Mouse (Mus musculus) retina, adult 2 months (tissue): ENCODE measurements around the gene Plxnb1.

Experiments used
- DNase-seq: peaks from one replicate; pipeline ENCODE4 v3.0.0-alpha.2; 2012; ENCODE audit warnings: low read depth, low spot score

Plxnb1 gene

GRCm38 (mm10) chr9:109095137-109095982 lies at the start of gene Plxnb1:
TSS of gene Plxnb1 (plus strand) at chr9:109095389.
- DNase-seq = no peak

DNA sequence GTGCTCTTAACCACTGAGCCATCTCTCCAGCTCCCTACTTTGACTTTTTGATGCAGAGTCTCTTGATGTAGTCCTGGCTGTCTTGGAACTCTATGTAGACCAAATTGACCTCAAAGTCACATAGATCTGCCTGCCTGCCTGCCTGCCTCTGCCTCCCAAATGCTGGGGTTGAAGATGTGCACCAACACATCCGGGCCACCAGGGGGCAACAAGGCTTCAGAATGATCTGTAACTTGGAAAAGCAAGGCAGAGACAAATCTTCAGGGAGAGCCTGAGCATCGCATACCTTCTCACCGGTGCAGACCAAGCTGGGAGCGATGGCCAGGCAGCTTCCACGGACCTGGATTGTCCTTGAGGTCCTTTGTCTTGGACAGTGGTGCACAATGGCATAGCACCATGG lies 48.9 kb upstream of the Plxnb1 start:
- DNase-seq = no peak

DNA sequence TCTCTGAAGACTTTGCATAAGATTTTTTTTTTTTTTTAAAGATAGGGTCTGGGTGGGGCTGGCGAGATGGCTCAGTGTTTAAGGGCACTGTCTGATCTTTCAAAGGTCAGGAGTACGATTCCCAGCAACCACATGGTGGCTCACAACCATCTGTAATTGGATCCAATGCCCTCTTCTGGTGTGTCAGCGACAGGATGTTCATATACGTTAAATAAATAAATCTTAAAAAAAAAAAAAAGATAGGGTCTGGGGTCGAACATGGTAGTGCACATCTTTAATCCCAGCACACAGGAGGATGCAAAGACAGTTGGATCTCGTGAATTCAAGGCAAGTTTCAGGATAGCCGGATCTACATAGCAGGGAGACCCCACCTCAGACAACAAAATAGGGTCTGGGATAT lies 45.9 kb upstream of the Plxnb1 start:
- DNase-seq = no peak

DNA sequence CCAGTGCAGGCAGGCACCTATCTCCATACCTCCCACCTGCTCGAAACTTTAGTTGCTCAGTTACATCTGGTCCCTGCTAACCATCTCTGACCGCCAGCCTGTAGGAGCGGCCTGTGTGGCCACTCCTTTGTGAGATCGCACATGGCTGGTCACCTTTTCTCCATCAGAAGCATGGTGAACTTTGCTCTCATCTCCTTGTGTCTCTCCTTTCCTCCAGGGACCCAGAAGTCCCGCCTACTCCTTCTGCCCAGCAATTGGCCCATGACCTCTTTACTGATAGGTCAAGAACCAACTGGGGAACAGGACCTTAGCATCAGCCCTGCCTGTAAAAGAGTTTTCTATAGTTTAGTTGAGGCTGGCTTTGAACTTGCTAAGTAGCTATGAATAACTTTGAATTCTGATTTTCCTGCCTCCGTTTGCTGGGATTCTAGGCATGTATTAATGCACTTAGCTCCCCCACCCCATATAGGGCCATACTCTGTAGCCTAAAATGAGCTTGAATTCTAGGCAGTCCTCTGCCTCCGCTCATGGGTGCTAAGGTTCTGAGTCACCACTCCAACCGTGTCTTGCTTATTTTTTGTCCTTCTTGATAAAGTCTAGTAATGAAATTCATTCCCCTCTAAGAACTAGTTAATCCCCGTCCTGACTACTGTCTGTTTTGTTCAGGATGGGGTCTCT lies 45.1 kb upstream of the Plxnb1 start:
- no peak for DNase-seq

GRCm38 (mm10) chr9:109050674-109050997 lies 44.6 kb upstream of the Plxnb1 start:
- no peak for DNase-seq

GRCm38 (mm10) chr9:109051011-109051501 lies 44.1 kb upstream of the Plxnb1 start:
- no peak for DNase-seq

- no peak for DNase-seq
These were observed 43.3 kb upstream of the Plxnb1 start for GRCm38 (mm10) chr9:109051651-109052489.

- no peak for DNase-seq
These were observed 42.5 kb upstream of the Plxnb1 start for GRCm38 (mm10) chr9:109052490-109053260.

DNA sequence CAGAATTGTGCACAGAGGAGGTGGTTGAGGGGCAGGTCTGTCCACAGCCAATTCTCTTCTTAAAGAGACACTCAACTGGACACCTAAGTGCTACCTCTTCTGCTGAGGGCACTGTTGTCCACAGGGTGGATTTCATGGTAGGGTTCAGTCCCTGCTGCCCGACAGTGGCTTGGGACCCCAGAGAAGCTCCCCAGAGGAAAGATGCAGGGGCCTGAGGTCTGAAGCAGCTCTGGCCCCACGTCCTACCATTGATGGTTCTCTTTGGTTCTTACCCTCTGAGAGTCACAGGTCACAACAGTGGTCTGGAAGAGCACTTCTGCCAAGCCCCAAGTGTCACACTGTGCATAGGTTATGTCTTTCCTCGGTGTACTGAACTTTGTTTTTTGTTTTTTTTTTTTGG lies 41.8 kb upstream of the Plxnb1 start:
- no peak for DNase-seq

- no peak for DNase-seq
These were observed 41.3 kb upstream of the Plxnb1 start for GRCm38 (mm10) chr9:109053851-109054250.

DNA sequence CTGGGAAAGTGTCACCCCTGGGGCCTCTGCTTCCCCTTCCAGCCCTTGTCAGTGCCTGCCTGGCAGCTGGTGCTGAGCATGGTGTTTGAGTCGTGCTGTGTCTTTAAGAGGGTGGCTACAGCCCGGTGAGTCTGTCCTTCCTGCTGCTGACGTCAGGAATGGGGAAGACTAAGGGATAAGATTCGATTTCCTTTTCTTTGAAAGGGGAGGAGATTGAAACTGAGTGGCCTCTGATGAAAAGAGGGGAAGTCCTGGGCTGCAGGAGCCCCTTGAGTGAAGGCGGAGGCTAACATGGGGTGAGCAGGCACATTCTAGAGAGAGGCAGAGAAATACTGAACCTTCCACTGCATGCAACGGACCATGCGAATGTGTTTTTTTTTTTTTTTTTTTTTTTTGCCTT lies 40.5 kb upstream of the Plxnb1 start:
- DNase-seq = no peak

- DNase-seq = no peak
These were observed 39.7 kb upstream of the Plxnb1 start for GRCm38 (mm10) chr9:109055271-109056030.

DNA sequence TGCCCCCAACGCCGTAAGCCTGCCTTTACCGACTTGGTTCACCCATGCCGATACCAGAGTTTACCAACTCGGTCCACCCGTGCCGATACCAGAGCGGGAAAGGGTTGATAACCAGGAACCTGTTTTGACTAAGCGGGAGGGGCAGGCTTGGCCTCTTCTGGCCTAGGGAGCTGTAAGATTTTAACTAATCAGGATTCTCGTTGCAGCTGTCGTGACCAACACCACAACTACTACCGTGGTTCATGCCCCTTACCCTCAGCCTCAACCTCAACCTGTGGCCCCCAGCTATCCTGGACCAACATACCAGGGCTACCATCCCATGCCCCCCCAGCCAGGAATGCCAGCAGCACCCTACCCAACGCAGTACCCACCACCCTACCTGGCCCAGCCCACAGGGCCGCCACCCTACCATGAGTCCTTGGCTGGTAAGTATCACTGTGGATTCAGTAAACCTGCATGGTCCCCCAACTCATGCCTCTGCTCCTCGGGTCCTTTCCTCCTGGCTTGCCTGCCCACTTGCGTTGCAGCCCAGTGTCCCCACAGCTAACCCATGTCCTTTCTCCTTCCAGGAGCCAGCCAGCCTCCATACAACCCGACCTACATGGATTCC lies 39.0 kb upstream of the Plxnb1 start:
- no peak for DNase-seq

DNA sequence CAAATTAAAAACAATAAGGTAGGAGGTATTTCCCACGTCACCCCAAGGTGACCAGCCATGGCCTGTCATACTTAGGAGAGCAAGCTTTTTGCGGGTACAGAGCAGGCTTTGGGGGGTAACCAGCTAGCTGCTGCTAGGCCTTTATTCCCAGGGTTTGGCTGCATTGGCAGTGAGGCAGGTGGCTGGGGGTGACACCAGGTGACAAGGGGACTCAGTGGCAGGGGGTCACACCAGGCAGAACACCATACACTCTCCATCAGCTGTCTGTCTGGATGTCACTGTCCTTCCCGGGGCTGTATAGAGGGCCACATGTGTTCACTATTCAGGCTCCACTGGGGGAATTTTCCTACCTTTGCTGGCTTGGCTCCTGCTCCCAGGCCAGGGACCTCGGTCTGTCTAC lies 38.3 kb upstream of the Plxnb1 start:
- DNase-seq = no peak

DNA sequence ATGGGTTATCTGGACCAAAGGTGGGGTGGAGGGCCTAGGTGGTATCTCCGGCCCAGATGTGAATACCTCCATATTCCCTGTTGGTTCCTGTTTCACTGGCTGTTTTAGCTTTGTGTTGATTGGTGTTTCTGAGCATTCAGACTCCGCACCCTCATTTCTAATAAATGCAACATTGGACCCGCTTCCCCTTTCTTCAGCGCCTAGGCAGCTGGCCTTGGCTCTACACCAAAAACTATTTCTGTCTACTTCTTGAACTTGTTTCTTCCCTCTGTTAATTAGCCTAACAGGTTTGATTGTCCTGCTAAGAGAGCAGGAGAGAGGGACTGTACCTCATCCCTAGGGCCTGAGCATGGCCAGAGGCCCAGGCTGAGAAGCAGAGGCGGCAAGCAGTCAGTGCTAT lies 37.6 kb upstream of the Plxnb1 start:
- DNase-seq = no peak

DNA sequence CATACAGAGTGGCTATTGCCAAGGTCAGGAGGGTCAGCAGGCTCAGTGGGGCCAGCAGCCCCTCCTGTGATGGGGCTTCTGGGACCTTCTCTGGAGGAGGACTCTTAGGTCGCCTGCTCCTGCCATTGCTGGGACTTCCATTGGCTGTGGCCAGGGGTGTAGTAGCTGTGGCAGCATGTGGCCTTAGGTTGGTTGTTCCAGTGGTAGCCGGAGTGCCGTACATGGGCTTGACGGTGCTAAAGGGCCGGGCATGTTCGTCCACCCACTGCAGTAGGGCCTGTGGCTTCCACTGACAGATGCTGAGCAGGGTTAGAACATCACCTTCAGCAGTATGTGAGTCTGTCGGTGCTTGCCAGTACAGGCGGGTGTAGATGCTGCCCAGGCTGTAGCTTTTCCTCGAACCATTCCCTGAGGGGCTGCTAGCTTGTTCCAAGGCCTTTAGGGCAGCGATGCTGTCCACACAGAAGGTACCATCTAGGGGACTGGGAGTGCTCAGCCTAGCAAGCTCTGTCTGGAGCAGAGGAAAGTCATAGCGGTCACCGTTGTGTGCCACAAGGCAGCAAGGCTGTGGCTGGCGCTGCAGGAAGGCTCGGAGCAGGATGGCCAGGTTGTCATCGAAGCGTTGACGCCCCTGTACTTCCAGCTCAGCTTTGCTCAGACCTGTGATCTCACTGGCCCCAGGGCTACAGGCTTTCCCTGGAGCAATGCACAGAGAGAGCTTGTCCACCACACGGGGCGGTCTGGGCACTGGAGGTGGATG lies 37.0 kb upstream of the Plxnb1 start:
- DNase-seq = no peak

DNA sequence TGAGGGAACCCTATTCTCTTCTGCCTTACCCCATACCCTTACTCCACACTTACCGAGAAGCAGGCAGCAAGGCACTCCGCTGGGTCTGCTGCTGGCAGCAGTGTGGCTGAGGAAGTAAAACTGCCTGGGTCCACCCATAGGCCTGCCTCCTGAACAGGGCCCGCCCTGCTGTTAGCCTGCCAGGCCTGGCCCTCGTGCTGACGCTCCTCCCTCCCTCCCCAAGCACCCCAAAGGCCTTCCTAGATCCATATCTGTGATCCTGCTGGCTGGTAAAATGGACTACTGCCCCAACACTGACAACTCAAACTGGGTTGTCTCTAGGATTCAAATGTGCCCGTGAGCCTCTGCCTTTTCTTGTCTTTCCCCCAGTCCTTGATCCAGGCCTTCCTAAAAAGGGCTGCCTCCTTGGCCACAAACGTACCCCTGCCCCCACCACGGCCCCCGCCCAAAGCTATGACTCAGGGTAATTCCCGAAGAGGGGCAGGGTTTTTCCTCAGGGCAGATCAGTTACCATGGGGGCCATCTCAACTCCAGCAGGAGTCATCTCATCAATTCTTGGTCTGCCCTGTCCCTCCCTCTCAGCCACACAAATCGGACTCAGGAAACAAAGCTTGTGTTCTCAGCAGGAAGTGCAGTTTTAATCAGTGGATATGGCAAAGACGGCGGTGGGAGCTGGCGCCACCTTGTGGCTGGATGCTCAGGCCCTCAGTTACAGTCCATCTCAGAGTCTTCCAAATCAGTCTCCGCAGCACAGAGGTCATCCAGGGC lies 35.9 kb upstream of the Plxnb1 start, which contains the start of gene Trex1:
Gene Trex1, minus strand, starts transcription at position 599 of the 768 bp plus-strand sequence.
- DNase-seq = no peak

GRCm38 (mm10) chr9:109060184-109060897 lies 34.8 kb upstream of the Plxnb1 start:
- DNase-seq = no peak
